Comparison of ENCODE assay signal across 10 mouse cellular contexts in the genomic region with DNA sequence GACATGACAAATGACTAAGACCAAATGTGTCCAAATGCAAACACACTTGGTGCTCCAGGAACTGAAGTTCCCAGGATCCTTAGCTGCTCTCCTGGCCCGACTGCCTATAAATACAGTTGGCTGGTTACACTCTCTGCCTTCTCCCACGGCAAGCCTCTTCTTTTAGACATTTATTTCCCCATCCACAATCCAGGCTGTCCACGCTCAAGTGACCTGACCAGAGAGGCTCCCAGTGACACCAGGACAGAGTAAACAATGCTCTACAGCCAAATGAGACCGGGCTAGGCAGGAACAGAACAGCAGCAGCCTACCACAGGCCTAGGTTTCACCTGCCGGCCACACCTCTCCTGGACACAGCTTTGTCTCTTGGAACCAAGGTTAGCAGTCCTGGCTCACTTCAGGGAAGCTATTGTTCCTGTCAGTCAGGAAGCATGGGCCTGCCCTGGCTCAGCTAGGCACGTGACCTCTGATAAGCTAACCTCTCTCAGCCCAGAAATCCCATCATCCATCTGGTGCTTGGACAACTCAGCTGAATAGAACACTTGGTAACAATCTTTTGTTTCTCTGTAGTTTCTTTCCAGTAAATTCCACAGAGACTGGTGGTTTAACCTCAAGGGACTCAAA. TPM values are rescaled to one million over a fixed set of nuclear protein-coding genes. Genes with fewer than 3 reads are reported as not detected.
DNase-seq lines count a peak whose midpoint lies in the region; ATAC-seq lines count a peak whose summit lies in the region.
"Had no signal": no experiment of that assay in that cellular context is flagged by ENCODE, and none has a peak within 500 bp of the region (broad histone marks: within the 10 kb centered on the region; RNA-seq: fewer than 3 reads in every experiment).

No protein-coding gene starts in this region.

- H3K9ac ChIP-seq in heart, embryonic 14.5 days (ENCODE audit: low read length): 0 out of 2 replicates have a peak overlapping the region, but pooled peaks have one; percentile 41
- H3K9ac ChIP-seq in forebrain, embryonic 12.5 days: no peak overlapping the region

- peak; percentile 51 for ATAC-seq in heart, embryonic 14.5 days (ENCODE audit: insufficient number of reproducible peaks, insufficient read depth, low FRiP score, low read depth)
- no peak for ATAC-seq in forebrain, embryonic 12.5 days (ENCODE audit: low FRiP score)
- ATAC-seq: inflammation-experienced regulatory T-cells, adult 6 months had no signal

- no peak overlapping the region for H3K4me3 ChIP-seq in heart, embryonic 14.5 days (ENCODE audit: control insufficient read depth in 1 of 2, insufficient read depth in 1 of 2, low read depth in 1 of 2, low read length in 2 of 2)
- H3K4me3 ChIP-seq in forebrain, embryonic 12.5 days (replicated peaks): no peak overlapping the region

- H3K4me1 ChIP-seq in heart, embryonic 14.5 days (ENCODE audit: control insufficient read depth in 2 of 2, insufficient read depth in 2 of 2, low read length in 2 of 2): peaks cover 59 to 93% of the 10 kb centered on the region in 2 experiments
- H3K4me1 ChIP-seq in forebrain, embryonic 12.5 days: peaks cover 6% of the 10 kb centered on the region; the same call in 1 of the 2 replicates

- peak overlapping the region; percentile 89 to 90 for H3K27ac ChIP-seq in heart, embryonic 14.5 days (replicated peaks in 1 of 2; ENCODE audit: control insufficient read depth in 1 of 2, insufficient read depth in 1 of 2, low read depth in 2 of 2, low read length in 2 of 2)
- H3K27ac ChIP-seq in forebrain, embryonic 12.5 days: no peak overlapping the region

- H3K4me2 ChIP-seq in heart, embryonic 14.5 days (ENCODE audit: low read length): 0 out of 2 replicates have a peak overlapping the region, but pooled peaks have one; percentile 7
- no peak overlapping the region for H3K4me2 ChIP-seq in forebrain, embryonic 12.5 days

- no peaks in the 10 kb centered on the region for H3K9me3 ChIP-seq in heart, embryonic 14.5 days (ENCODE audit: control insufficient read depth, low read length)
- H3K9me3 ChIP-seq in forebrain, embryonic 12.5 days: no peaks in the 10 kb centered on the region

- peak; percentile 65 for DNase-seq in ovary, adult 18-20 months (ENCODE audit: low spot score)
- DNase-seq in ovary, postnatal 10 days (ENCODE audit: low spot score): no peak
- DNase-seq in kidney, postnatal 4 days: peak; percentile 31 to 55
- peak; percentile 76 for DNase-seq in yolk sac, embryonic 10.5 days (ENCODE audit: low spot score)
- no peak for DNase-seq in layer of hippocampus, postnatal 36 days
- no peak for DNase-seq in cerebellum, adult 11-12 months
- DNase-seq: adrenal gland, postnatal 36 days had no signal

- no peaks in the 10 kb centered on the region for H3K27me3 ChIP-seq in heart, embryonic 14.5 days (ENCODE audit: control insufficient read depth, insufficient read depth, low read length)
- no peaks in the 10 kb centered on the region for H3K27me3 ChIP-seq in forebrain, embryonic 12.5 days

- H3K36me3 ChIP-seq in heart, embryonic 14.5 days (ENCODE audit: control insufficient read depth, insufficient read depth, low read length): no peaks in the 10 kb centered on the region
- H3K36me3 ChIP-seq in forebrain, embryonic 12.5 days (replicated peaks): no peaks in the 10 kb centered on the region

- WGBS in heart, embryonic 14.5 days: 18% methylated on average over 6 of the region's 6 CpGs
- WGBS in forebrain, embryonic 12.5 days: 69% methylated on average over 6 of the region's 6 CpGs

RNA-seq across cellular contexts. Expression of a gene that starts 43.8 kb away (rescaled TPM):
- polyA plus RNA-seq in heart, embryonic 14.5 days (2014; fragmentation: Nextera tagmentation; extraction: Ambion mirVana): 38.7 and 42.7 TPM in 2 replicates
- polyA plus RNA-seq in forebrain, embryonic 12.5 days (2016; fragmentation: Nextera tagmentation; extraction: Ambion mirVana): 18.5 and 21.9 TPM in 2 replicates
- total RNA-seq in layer of hippocampus, postnatal 36 days (2021): 100 to 1,000 TPM in 1 of 2 experiments, 10 to 100 TPM in 1; 97.5 to 106 TPM

Comparison
In these comparisons a context has a peak if more than half of its experiments do, and no peak if none do; other contexts are left out.
1. DNase-seq: peak in ovary, adult 18-20 months (single experiment), kidney, postnatal 4 days (2 of 2) and yolk sac, embryonic 10.5 days (single experiment); none in ovary, postnatal 10 days (single experiment), layer of hippocampus, postnatal 36 days (0 of 2) and cerebellum, adult 11-12 months (single experiment).